Mouse (Mus musculus): ENCODE data around the gene Anxa9. TPM values are rescaled to one million over a fixed set of nuclear protein-coding genes. Genes with fewer than 3 reads are reported as not detected.
A peak's percentile ranks its signal among the peaks of the same experiment; 100 is the strongest.

Anxa9 gene
- polyA plus RNA-seq, 1 experiment from 2014 or later, result 0.24 TPM

DNA sequence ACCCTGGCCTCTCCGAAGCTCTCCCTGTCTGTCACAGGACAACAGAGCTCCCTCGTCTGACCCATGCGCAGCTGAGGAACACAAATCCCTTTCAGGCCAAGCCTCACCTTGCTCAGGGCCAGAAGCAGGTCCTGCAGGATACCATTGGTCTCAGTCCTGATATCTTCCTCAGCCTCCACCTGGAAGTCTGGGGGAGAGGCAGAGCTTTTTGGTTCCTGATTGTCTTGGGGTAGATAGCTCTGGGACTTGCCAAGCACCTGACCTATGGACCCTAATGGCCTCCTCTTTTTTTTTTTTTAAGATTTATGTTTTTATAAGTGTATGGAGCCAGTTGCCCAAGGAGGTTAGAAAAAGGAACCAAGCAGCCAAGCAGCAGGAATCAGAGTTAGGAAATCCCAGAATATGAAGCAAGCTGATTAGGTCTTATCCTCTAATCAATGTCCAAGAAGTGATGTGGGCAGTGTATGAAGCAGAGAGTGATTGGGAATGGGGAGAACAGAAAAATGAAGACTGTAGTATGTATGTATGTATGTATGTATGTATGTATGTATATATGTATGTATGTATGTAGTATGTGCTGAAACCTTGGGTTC lies 5.7 kb downstream of the Anxa9 start:
- ATAC-seq (ENCODE audit: low FRiP score) (no peak), DNase-seq (ENCODE audit: low spot score) (no peak)
- H3K27me3 ChIP-seq (ENCODE audit: control insufficient read depth, insufficient read depth, low read length), result no peaks in the 10 kb centered on the region
- 80% methylated on average over 3 of the region's 3 CpGs for WGBS
- H3K9ac ChIP-seq, result no peak overlapping the region
- H3K4me1 ChIP-seq (replicated peaks; ENCODE audit: control insufficient read depth, insufficient read depth, low read length), result no peaks in the 10 kb centered on the region
- H3K27ac ChIP-seq, result no peak overlapping the region
- H3K36me3 ChIP-seq (replicated peaks; ENCODE audit: control insufficient read depth, insufficient read depth), result no peaks in the 10 kb centered on the region
- no peaks in the 10 kb centered on the region for H3K9me3 ChIP-seq (ENCODE audit: control insufficient read depth, low read length)
- H3K4me3 ChIP-seq (replicated peaks; ENCODE audit: low read length), result no peak overlapping the region
- no peak overlapping the region for H3K4me2 ChIP-seq (replicated peaks)

DNA sequence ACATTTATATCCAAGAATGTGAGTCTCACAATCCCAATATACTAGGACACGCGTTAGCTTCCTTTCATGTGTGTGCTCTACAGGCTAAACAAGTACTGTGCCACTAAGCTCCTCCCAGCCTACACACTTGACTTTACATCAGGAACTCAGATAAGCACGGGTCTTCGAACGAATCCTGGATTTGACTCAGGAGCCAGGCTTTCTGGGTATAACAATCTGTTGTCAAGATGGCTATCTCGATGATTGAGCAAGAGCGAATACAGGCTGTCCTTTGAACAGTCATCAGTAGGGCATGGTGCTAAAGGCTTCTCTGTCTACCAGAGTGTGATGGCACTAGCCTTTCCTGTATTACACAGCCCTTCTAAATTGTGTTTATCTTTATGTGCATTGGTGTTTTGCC lies 9.0 kb downstream of the Anxa9 start:
- ATAC-seq (ENCODE audit: low FRiP score) (no peak), DNase-seq (ENCODE audit: low spot score) (no peak)
- Histone ChIP-seq H3K36me3 (replicated peaks; ENCODE audit: control insufficient read depth, insufficient read depth) (peaks cover 28% of the 10 kb centered on the region), H3K27me3 (ENCODE audit: control insufficient read depth, insufficient read depth, low read length) (no peaks in the 10 kb centered on the region), H3K4me3 (replicated peaks; ENCODE audit: low read length) (no peak overlapping the region), H3K4me1 (replicated peaks; ENCODE audit: control insufficient read depth, insufficient read depth, low read length) (no peaks in the 10 kb centered on the region), H3K9me3 (ENCODE audit: control insufficient read depth, low read length) (no peaks in the 10 kb centered on the region), H3K4me2 (replicated peaks) (no peak overlapping the region), H3K27ac (no peak overlapping the region), H3K9ac (no peak overlapping the region)
- 92% methylated on average over 7 of the region's 7 CpGs for WGBS

DNA sequence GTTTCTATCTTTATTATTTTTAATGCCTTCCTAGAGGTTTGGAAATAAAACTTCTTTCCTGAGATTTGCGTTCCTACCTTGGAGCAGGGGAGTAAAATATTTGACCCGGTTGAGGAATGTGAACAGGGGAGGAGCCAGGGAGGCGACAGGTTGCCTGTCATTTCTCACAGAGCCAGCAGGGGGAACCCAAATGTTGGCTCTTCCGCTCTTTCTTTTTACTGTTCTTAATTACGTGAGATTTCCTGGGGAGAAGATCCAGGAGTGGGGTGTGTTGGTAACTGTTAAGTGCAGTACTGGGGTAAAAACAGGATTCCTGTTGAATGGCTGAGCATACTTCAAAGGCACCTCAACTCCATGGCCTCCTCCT lies 10.9 kb downstream of the Anxa9 start:
- no peak overlapping the region for H3K9ac ChIP-seq
- H3K27ac ChIP-seq, result no peak overlapping the region
- no peak overlapping the region for H3K4me3 ChIP-seq (replicated peaks; ENCODE audit: low read length)
- H3K9me3 ChIP-seq (ENCODE audit: control insufficient read depth, low read length), result no peaks in the 10 kb centered on the region
- H3K27me3 ChIP-seq (ENCODE audit: control insufficient read depth, insufficient read depth, low read length), result no peaks in the 10 kb centered on the region
- DNase-seq (ENCODE audit: low spot score) (peak; percentile 48), ATAC-seq (ENCODE audit: low FRiP score) (no peak)
- no peak overlapping the region for H3K4me2 ChIP-seq (replicated peaks)
- H3K36me3 ChIP-seq (replicated peaks; ENCODE audit: control insufficient read depth, insufficient read depth), result peaks cover 41% of the 10 kb centered on the region
- WGBS, result 11% methylated on average over 5 of the region's 5 CpGs
- H3K4me1 ChIP-seq (replicated peaks; ENCODE audit: control insufficient read depth, insufficient read depth, low read length), result no peaks in the 10 kb centered on the region

DNA sequence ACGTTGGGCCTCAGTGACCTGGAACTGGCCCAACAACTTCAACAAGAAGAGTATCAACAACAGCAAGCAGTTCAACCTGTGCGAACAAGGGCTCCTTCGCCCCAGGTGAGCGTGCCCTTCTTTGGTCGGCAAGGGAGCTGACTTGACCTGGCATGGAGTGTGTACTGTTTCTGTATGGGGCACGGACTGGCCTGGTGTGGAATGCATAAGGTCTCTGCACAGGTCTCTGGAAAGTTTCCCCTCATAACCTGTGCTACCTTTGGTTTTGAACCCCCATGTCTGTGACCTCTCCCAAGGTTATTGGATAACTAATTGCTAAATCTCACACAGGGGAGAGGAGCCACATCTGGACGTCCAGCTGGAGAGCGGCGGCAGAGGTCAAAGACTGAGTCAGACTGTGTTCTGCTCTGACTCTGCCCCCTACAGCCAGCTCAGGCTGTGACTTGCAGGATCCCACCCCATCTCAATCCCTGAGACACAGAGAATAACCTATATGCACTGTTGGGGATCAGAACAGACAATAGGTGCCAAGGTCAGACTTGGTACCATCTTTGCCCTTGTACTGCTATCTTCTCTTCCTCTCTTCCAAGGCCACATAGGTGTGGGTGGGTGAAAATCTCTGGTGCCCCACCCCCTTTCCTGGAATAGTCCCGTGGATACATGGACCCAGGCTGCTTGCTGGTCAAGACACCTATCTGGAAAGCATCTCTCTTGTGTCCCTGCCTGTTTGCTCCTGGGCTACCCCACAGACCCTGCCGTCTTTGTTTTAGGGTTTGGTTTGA lies 11.5 kb downstream of the Anxa9 start:
- Histone ChIP-seq H3K4me2 (replicated peaks) (no peak overlapping the region), H3K9me3 (ENCODE audit: control insufficient read depth, low read length) (no peaks in the 10 kb centered on the region), H3K4me3 (replicated peaks; ENCODE audit: low read length) (no peak overlapping the region), H3K27me3 (ENCODE audit: control insufficient read depth, insufficient read depth, low read length) (no peaks in the 10 kb centered on the region), H3K27ac (no peak overlapping the region), H3K36me3 (replicated peaks; ENCODE audit: control insufficient read depth, insufficient read depth) (peaks cover 41% of the 10 kb centered on the region), H3K9ac (no peak overlapping the region), H3K4me1 (replicated peaks; ENCODE audit: control insufficient read depth, insufficient read depth, low read length) (no peaks in the 10 kb centered on the region)
- 81% methylated on average over 11 of the region's 11 CpGs for WGBS
- DNase-seq (ENCODE audit: low spot score) (no peak), ATAC-seq (ENCODE audit: low FRiP score) (no peak)

DNA sequence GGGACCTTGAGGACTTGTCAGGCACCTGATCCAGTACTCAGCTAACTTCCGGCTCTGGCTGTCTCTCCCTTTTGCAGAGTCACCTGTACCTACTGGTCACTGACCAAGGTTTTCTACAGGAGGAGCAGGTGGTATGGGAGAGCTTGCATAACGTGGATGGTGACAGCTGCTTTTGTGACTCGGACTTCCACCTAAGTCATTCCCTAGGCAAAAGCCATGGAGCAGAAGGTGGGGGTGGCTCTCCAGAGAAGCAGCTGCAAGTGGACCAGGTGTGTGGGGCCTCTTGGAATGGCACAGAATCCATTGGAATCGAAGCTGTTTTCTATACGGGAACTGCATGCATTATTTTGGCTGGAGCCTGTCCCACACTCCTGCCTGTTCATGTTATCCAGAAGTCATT lies 12.3 kb downstream of the Anxa9 start:
- Histone ChIP-seq H3K9me3 (ENCODE audit: control insufficient read depth, low read length) (no peaks in the 10 kb centered on the region), H3K4me3 (replicated peaks; ENCODE audit: low read length) (no peak overlapping the region), H3K4me1 (replicated peaks; ENCODE audit: control insufficient read depth, insufficient read depth, low read length) (no peaks in the 10 kb centered on the region), H3K27me3 (ENCODE audit: control insufficient read depth, insufficient read depth, low read length) (no peaks in the 10 kb centered on the region), H3K36me3 (replicated peaks; ENCODE audit: control insufficient read depth, insufficient read depth) (peaks cover 41% of the 10 kb centered on the region), H3K27ac (no peak overlapping the region), H3K9ac (no peak overlapping the region), H3K4me2 (replicated peaks) (no peak overlapping the region)
- ATAC-seq (ENCODE audit: low FRiP score) (no peak), DNase-seq (ENCODE audit: low spot score) (no peak)
- WGBS, result 90% methylated on average over 5 of the region's 5 CpGs

DNA sequence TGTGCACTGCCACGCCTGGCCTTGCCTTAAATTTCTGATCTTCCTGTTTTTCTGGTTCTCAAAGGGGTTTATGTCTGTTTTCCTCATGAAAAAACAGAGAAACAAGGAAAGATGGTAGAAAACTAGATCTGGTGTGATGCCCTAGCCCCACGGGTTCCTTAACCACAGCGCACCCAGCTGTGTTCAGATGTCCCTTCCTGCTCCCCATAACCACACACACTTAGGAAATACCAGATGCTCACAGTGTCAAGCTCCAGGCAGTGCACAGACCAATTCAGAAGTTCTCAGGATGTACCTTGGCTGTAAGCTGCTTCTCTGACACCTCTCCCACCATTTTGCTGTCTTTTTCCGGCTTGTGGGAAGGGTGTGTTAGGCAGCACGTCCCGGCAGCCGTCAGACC lies 12.7 kb downstream of the Anxa9 start:
- WGBS, result 92% methylated on average over 7 of the region's 7 CpGs
- no peaks in the 10 kb centered on the region for H3K27me3 ChIP-seq (ENCODE audit: control insufficient read depth, insufficient read depth, low read length)
- DNase-seq (ENCODE audit: low spot score) (no peak), ATAC-seq (ENCODE audit: low FRiP score) (no peak)
- H3K4me2 ChIP-seq (replicated peaks), result no peak overlapping the region
- peaks cover 45% of the 10 kb centered on the region for H3K36me3 ChIP-seq (replicated peaks; ENCODE audit: control insufficient read depth, insufficient read depth)
- no peaks in the 10 kb centered on the region for H3K9me3 ChIP-seq (ENCODE audit: control insufficient read depth, low read length)
- no peak overlapping the region for H3K4me3 ChIP-seq (replicated peaks; ENCODE audit: low read length)
- H3K27ac ChIP-seq, result no peak overlapping the region
- no peak overlapping the region for H3K9ac ChIP-seq
- no peaks in the 10 kb centered on the region for H3K4me1 ChIP-seq (replicated peaks; ENCODE audit: control insufficient read depth, insufficient read depth, low read length)

DNA sequence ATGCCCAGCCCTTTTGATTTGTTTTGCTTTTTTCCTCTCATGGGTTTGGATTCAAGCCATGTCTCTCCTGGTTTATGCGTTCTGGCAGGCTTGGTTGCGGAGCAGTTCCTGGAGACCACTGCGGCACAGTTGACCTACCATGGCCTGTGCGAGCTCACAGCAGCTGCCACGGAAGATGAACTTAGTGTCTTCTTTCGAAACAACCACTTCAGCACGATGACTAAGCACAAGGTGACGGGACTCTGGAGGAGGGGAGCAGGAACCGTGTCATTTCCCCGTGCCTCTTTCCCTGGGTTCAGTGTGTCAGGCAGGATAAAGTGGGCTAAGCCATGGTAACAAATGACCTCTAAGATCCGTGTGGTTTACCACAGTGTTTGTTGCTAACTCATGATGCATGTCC lies 13.4 kb downstream of the Anxa9 start:
- no peak overlapping the region for H3K4me2 ChIP-seq (replicated peaks)
- H3K36me3 ChIP-seq (replicated peaks; ENCODE audit: control insufficient read depth, insufficient read depth), result peaks cover 50% of the 10 kb centered on the region

DNA sequence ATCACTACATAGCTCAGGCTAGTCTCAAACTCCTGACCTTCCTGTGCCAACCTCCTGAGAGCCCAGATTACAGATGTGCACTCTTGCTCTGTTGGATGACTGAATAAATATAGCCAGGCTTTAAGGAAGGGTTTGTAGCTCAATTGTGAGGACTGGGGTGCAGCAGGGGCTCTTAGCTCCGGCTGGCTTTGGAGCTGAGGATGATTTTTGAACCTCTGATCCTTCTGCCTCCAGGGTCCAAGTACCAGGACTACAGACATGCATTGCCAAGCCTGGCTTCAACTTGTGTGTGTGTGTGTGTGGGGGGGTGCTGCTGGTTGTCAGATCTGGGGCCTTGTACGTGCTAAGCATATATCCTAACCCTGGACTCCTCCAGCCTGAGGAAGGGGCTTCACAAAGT lies 14.1 kb downstream of the Anxa9 start:
- WGBS, result 85% methylated on average over 2 of the region's 2 CpGs
- Histone ChIP-seq H3K36me3 (replicated peaks; ENCODE audit: control insufficient read depth, insufficient read depth) (peaks cover 57% of the 10 kb centered on the region), H3K4me1 (replicated peaks; ENCODE audit: control insufficient read depth, insufficient read depth, low read length) (no peaks in the 10 kb centered on the region), H3K4me3 (replicated peaks; ENCODE audit: low read length) (no peak overlapping the region), H3K27me3 (ENCODE audit: control insufficient read depth, insufficient read depth, low read length) (no peaks in the 10 kb centered on the region), H3K9ac (no peak overlapping the region), H3K27ac (no peak overlapping the region), H3K9me3 (ENCODE audit: control insufficient read depth, low read length) (no peaks in the 10 kb centered on the region), H3K4me2 (replicated peaks) (no peak overlapping the region)
- ATAC-seq (ENCODE audit: low FRiP score) (no peak), DNase-seq (ENCODE audit: low spot score) (no peak)

More for the DNA sequence above, 13.4 kb downstream of the Anxa9 start:
- Histone ChIP-seq H3K4me1 (replicated peaks; ENCODE audit: control insufficient read depth, insufficient read depth, low read length) (no peaks in the 10 kb centered on the region), H3K27ac (no peak overlapping the region), H3K9me3 (ENCODE audit: control insufficient read depth, low read length) (no peaks in the 10 kb centered on the region), H3K27me3 (ENCODE audit: control insufficient read depth, insufficient read depth, low read length) (no peaks in the 10 kb centered on the region), H3K4me3 (replicated peaks; ENCODE audit: low read length) (no peak overlapping the region), H3K9ac (no peak overlapping the region)
- ATAC-seq (ENCODE audit: low FRiP score) (no peak), DNase-seq (ENCODE audit: low spot score) (no peak)
- 82% methylated on average over 11 of the region's 11 CpGs for WGBS

DNA sequence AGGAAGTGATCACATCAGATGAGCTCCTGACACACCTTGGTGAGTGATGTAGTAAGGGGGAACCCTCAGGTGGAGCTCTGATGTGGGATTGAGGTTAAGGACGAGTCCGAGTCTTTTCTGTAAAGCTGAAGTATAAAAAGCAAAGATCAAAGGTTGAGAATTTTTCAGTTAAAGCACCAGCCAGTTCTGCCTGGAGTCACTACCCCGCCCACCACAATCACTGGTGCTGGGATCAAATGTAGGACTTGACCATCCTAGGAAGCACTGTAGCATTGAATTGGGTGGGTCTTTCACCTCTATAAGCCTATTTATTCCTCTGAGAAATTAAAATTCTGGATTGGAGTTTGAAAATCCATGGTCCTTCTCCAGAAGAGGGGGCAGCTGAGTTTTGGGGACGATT lies 15.9 kb downstream of the Anxa9 start:
- Histone ChIP-seq H3K4me1 (replicated peaks; ENCODE audit: control insufficient read depth, insufficient read depth, low read length) (no peaks in the 10 kb centered on the region), H3K36me3 (replicated peaks; ENCODE audit: control insufficient read depth, insufficient read depth) (peaks cover 61% of the 10 kb centered on the region), H3K27ac (no peak overlapping the region), H3K4me2 (replicated peaks) (no peak overlapping the region), H3K4me3 (replicated peaks; ENCODE audit: low read length) (no peak overlapping the region), H3K9ac (no peak overlapping the region), H3K27me3 (ENCODE audit: control insufficient read depth, insufficient read depth, low read length) (no peaks in the 10 kb centered on the region), H3K9me3 (ENCODE audit: control insufficient read depth, low read length) (no peaks in the 10 kb centered on the region)
- ATAC-seq (ENCODE audit: low FRiP score), result no peak
- WGBS, result 93% methylated on average over 4 of the region's 4 CpGs
- no peak for DNase-seq (ENCODE audit: low spot score)
